Mouse (Mus musculus) frontal cortex, postnatal 14 days (tissue): ENCODE data around the gene Alk.

Source experiments
- DNase-seq, 2 experiments: peaks; one replicate each; pipeline ENCODE4 v3.0.0; 2022; ENCODE audit warnings: low spot score in 2 of 2

The Alk gene

DNA sequence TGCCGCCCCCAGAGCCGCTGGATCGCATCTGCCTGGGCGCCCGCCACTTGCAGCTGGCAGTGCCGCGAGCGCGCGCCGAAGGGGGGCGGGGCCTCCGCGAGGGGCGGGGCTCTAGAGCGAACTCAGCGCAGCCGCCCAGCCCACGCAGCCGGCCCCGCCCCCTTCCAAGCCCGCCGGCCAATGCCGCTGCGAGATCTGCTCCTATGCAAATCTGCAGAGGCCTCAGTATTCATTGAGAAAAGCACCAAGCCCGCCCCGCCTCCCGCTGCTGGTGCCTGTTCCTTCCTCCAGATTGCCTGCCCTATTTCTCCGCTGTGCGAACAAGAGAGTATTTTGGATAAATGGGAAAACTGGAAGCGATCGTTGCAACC, at the start of gene Alk:
Gene Alk, minus strand, starts transcription at position 18 of the 371 bp plus-strand sequence.
- DNase-seq: peak; percentile 85 to 90

DNA sequence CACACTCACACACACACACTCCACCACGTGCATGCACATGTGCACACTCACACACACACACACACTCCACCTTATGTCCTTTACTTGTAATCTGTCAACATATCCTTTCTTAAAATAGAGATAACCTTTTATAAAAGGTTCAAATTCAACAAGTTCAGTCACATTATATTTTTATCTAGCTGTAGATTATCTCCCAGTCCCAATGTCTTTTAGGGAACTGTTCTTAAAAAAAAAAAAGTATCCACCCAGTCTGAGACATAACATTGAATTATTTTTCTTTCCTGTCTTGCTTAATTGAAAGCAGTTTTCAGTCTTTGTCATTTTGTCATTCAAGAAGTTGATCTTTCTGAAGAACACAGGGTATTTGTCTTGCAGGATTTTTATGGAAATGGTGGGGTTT, 48.4 kb upstream of the Alk start:
- DNase-seq: no peak

DNA sequence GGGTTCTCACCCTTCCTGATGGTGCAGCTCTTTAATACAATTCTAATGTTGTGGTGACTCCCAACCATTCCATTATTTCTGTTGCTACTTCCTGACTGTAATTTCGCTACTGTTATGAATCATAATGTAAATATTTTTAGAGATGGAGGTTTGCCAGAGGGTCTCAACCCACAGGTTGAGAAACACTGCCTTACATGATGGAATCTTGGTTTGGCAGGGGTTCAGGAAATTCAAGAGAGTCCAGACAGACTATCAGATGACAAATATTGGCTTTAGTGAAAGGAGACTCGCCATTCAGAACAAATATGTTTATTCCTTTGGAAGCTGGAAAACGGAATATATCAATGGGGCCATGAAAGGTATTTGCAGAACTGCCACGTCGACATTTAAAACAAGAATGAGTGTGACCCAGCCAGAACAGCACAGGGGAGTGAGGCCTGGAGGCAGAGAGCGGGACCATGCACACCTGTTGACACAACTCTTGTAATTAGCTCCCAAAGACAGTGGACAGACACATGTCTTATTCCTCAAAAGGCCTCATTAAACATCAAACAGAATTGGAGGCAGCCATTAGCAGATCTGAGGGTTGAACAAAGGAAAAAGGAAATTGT, 44.3 kb upstream of the Alk start:
- DNase-seq: no peak

DNA sequence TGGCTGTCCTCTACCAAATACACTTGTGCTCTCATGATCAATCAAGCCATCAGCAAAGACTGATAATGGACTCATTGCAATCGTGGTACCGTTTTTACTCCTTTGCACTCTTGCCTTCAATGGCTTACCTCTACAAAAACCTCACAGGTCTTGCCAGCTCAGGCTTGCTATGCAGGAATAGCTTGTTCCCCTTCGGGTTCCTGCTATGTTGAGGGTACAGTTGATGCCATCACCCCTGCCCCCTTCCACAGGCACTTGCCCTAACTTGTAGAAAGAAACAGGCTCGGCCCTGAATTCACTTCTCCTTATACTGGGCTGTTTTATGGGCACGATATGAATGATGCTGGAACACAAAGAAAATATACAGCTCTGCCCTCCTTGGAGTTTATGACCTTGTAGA, 41.7 kb upstream of the Alk start:
- DNase-seq: no peak

DNA sequence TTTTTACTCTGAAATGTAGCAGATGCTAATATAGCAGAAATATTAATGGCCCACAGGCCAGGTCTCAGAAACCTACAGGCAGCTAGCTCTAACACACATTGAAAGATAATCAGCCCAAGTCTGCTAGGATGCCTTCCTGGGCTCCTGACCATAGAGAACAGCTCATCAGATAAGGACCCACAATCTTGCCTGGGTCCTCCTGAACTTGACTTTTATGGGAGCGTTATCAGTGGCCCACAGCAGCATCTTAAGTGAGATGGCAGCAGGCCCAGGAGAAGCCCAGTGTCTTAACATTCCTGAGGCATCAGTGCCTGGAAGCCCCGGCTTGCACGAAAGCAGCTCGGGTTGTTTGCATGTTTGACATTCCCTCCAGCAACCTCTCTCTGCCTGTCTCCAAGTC, 35.7 kb upstream of the Alk start:
- DNase-seq: no peak

DNA sequence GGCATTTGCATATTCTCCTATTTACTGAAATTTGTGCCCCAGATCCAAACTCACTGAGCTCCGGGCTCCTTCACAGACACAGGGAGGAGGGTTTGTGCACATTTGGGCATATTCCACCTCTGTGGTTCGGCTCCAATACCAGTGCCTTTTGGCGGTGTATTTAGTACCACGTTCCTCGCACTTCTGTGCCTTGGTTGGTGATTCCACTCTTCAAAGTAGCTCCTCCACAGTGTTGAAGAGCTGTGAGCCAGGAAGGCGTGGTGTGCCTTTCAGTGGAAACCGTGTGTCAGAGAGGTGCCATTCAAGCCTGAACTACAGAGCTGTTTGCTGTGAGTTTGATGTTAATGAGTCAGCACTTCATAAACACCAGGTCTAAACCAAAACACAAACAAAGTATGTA, 35.0 kb upstream of the Alk start:
- no peak for DNase-seq

DNA sequence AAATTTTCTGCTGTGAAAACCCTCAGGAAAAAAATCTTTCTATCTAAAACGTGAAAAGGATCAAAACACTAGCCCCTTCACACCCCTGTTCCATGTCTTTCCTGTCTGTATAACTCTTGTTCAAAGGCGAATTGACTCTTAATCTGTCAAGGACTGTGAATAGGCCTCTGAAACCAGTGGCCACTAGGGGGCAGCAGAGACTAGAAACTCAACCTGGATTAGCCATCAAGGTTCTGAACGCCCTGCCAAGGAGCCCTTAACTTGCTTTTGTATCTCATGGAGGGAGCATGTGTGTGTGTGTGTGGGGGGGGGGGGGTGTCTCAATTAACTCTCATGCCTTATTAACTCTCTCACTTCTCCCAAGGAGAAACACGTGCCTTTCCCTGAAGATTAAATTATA, 1.8 kb upstream of the Alk start:
- peak; percentile 69 to 92 for DNase-seq

DNA sequence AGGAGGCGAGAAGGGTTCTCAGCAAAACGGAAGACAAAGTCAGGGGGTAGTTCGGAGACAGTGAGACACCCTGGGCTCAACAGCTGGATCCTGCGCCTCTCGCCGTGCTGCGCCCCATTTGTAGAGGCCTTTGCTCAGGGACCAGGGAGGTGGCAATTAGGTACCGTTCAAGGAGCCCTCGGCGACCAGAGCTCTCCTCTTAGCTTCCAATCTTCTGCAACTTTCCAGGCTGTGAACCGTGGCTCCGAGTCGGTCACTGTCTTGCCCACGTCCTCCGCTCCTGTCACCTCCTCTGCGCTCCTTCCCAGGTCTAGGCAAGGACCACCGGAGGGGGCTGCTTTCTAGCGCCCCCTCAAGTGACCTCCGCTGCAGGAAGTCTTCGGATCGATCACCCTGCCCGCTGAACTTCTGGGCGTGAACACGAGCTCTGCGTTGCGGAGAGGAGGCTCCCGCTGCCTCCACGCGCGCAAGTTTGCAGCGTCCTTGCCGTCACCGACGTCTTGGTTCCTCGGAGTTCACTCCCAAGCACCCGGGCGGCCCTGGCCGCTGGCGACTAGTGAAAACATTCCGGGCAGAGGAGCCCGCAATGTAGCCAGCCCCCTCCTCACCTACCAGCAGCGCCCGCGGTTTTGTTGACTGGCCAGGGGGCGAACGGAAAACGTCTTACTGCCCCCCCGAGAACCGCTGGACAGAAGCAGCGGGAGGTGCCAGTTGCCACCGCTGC, 379 bp downstream of the Alk start:
- DNase-seq: no peak

DNA sequence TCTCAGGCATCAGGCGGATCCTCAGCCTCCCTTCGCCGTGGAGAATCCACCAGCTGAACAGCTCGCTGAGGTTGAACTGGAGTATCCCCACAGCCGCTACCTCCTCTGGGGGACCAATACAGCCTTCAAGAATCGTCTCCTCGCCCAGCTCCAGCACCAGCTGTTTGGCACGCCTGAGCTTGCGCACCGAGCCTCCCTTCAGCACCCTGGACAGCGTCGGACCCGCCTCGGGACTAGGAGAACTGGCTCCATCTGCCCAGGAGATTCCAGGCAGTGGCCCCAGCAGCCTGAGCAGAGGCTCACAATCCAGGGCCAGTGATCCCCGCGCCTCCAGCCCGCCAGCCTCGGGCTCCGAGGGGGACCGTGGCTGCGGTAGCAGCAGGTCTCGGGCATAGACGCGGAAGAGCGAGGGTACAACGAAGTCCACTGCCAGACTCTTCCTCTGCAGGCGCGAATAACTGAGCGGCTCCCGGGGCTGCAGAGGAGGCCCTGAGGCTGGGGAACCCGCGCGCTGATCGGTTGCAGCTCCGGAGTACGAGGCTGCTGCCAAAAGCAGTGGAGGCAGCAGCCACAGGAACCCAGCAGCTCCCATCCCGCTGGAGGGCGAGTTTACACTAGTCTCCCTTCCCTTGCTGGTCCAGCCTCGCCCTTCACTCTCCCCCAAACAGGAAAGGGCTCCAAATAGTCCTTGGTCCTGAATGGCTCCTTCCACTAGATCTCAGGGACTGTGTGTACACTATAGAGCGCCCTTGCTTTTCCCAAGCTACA, 1.1 kb downstream of the Alk start:
- DNase-seq: peak in 1 of 2 experiments; percentile 32

DNA sequence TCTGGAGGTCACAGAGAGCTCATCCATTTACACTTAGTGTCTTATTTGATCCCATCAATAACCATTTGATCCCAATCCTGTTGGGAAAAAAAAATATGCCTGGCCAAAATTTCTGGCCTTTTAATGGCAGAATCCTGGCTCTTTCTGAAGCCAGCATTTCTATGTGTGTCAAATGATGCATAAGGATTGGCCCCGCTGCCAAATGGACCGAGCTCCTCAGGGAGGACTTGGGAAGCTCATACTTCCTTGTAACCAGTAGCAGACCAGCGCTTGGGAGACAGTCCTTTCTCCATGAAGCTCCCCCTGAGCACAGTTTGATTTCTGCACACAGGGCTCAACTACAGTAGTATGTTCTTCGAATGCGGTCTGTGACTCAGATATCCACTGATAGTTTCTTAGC, 3.6 kb downstream of the Alk start:
- no peak for DNase-seq

DNA sequence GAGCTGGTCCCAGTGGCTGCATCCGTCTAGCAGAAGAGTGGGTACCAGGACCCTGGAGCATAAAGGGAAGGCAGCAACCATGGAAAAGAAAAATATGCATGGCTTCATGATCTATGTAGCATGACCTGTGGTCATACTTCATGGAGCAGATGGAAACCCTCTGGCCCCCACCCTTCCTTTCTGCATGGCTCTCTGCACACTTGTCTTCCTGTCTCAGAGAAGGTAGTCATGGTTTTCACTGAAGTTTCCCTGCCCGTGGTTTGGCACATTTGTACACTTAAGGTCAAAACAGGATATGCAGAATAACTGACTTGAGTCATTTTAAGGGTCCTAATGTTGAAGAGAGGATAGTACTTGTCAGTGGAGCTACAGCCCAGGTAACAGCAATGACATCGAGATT, 16.8 kb downstream of the Alk start:
- no peak for DNase-seq

DNA sequence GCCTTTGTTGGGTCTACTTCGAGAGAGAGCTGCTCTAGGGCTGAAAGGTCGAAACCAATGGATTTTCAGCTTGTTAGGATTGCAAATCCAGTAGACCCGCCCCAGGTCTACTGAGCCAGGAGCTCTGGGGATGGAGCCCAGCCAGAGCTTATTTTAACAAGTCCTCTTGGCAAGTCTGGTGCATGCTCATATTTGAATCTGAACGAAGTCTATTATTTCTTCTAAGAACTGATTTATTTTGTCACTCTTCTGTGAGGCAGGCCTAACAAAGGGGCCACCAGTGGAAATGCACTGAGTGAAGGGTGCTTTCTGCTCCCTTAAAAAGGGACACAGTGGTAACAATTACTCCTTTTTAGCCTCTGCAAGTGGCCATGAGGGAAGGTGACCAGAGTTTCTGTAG, 24.3 kb downstream of the Alk start:
- no peak for DNase-seq

DNA sequence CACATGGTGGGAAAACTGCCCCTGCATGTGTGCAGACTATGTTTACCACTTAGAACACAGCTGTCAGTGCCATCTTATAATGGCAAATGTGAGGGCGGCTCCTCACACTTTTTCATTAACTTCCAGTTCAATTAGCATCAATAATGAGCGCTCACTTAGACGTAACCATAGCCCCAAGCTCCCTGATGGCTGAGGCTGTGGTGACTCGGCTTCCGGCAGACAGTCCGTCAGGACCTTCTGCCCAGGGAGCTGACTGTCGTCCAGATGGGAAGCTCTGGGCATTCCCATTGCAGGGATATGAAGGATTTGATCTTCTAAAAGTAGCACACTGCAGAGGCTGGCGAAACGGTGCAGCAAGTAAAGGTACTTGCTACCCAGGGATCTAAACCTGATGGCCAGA, 25.1 kb downstream of the Alk start:
- no peak for DNase-seq

DNA sequence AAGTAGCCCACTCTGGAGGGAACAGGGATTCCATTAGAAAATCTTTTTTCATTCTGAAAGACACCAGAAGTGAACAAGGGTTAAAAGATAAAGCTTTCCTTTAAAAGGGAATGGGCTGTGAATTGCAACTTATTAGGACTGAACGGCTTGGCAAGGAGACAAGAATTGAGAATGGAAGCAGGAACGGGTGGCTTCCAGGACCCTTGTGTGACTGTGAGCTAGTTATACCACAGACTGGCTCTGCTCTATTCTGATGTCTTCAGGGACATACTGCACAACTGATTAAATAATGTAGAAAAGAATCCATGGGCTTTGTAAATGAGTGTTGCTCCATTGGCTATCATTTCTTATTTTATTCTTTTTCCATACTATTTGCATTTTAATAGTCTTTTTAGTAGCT, 33.0 kb downstream of the Alk start:
- no peak for DNase-seq

DNA sequence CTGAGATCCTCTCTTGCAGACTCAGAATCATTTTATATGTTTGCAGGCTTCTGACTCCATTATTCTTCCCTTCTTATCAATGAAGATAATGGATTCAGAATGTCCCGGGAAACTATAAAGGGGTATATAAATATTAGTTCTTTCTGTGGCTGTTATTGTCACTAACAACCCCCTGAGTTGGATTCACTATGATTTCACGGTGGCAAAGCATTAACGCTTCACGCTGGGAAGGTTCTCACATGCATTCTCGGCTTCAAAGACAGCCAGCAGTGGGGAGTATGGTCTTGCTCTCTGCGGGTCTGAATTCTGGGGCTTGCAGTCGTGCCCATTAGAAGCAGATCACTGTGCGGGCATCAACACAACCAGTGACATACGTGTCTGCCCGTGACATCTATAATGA, 34.9 kb downstream of the Alk start:
- DNase-seq: no peak

DNA sequence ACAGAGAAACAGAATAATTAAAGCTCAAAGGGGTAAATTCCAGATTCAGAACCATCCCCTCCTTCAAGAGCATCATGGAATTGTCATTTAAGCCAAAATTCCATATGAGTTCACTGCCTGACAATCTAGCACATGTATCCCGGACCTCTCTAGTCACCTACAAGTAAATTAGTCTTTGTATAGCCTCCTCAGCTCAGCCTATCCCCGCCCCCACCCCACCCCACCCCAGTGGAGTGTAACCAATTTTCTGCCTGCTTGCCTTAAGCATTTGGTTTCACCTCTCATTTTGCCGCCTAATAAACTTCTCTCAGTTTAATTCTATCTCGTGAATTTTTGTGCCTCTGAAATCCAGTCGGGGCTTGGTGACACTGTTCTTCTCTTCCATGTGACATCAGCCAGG, 41.0 kb downstream of the Alk start:
- DNase-seq: no peak

DNA sequence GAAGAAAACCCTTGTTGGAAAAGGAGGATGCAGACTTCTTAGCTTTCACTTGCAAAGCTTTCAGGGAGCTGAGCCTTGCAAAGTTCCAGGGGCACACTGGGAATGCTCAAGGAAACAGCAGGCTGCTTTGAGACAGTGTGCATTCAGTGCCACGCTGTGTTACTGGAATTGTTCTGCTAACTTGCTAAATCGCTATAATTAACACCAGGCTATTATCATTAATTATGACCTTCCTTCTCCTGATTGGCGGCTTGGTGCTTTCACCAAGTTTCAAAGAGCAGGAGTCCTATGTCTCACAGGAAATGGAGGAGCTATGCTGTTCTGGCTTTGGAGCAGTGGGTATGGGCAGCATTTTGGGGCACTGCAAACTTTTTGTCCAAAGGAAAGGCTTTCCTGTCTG, 43.0 kb downstream of the Alk start:
- no peak for DNase-seq

DNA sequence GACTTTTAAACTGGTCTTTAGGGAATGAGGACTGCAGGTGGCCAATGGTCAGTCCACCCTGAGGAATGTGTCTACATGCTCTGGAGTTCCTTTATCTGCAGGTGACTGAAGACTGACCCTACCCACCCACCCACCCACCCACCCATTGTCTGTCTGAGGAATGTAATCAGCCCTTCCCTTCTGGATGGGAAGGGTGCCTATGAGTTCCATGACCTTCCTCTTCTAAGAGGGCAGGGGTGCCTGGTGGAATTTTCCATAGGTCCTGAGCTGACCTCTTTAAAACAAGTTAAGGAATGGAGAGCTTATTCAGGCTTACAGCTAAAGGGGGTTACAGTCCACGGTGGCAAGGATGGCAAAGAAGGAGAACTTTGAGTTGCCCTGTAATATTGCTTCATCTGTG, 43.7 kb downstream of the Alk start:
- DNase-seq: no peak

DNA sequence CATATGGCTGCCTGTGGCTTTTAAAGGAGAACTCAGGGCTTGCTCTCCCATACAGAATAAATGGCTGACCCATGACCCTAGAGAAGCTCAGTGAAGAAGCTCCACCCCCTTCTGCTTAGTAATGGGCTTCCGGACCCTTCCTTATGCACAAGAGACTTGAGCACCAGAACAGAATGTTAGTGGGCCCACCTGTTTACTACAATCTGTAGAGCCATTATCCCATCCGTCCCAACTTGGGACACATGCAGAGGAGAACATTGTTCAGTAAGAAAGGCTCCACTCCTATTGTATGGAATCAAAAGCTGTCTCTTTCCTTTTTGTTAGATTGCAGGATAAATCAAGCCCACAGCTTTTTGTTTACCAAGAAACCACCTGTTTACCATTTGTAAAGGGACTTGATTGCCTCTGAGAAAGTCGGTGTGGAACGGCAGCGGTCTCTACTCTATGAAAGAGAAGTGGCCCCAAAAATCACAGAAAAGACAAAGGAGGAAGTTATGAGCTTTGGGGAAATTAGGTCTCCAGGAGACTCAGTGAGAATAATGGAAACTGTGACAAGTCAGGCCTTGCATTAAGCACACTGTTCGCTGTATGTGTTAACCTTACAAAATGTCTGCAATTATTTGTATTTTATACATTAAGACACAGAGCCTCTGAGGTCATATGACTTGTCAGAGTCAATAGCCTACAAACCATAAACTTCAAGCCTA, 47.2 kb downstream of the Alk start:
- DNase-seq: no peak

DNA sequence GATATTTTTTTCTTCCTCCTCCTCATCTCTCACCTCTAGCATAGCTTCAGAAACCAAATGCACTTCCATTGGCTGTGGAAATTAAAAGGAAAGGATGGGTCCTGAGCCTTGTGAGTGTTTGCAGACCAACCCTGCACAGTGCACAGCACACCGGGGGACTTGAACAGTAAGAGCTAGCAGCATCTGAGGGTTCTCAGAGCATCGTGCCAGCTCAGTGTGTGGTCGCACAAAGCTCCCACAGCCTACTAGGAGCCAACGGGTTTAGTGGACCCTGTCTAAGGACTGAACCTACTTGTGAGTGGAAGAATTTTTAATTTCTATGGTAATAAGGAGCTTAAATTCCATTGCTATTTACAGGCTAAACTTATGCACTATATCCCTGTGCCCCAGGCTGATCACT, 58.2 kb downstream of the Alk start:
- DNase-seq: no peak

DNA sequence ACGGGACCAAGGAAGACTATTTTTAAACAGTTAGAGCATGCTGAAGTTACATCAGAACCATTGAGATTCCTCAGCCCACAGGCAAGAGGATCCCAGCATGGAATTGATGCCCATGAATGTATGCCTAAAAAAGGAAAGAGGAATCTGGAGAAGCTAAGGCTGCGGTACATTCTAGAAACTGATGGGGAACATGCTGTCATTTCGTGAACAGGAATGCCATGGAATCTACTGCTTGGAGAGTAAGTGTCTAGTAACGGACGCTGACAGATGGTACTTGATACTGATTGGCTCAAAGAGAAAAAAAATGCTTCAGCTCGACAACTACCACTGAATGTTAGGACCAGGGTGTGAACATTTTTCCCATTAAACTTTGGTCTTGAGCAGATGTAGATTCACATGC, 69.1 kb downstream of the Alk start:
- no peak for DNase-seq

DNA sequence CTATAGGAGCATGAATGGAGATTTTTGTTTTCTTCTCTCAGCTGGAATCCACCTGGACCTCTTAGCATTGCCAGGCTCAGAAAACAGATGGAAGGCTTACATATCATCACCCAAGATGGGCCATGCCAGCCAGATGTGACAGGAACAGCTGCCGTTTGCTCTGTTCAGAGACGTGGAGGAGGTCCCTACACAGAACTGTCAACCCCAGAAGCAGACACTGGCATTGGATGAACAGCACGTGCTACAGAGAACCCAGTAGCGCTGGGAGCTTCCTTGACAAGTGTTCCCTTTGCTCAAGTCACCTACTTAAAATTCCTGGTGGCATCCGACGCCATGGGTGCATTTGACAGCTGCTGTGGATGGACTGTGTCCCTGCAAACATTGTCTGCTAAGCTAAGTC, 72.2 kb downstream of the Alk start:
- no peak for DNase-seq

DNA sequence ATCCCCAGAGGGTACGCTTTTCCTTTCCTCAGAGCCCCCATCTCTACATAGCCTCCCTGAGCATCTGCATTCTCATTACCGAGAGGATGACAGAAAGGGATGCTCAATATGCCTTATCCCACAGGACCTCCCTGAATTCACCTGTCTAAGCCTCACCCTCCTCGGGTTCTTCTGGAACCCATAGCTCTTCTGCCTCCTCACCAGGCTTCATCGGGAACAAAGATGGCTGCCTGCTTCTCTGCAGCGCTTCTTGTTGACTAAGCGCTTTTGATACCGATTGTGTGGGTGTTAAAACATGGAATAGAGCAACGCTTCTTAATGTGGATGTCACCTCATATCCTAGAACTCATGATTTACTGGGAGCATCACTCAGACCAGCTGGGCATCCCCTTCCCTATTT, 75.9 kb downstream of the Alk start:
- no peak for DNase-seq
